Mouse (Mus musculus) intestine, postnatal 0 days (tissue): Measurements from ENCODE around the gene Fut4. TPM values are rescaled to one million over a fixed set of nuclear protein-coding genes. Genes with fewer than 3 reads are reported as not detected.

Experiments used
- ATAC-seq: fragments of 200-750 bp; cut with Nextera tagmentation; 2 replicates; pipeline ENCODE4 v1.8.0; 2017; ENCODE audit warnings: mild to moderate bottlenecking, moderate TSS enrichment, moderate library complexity
- H3K27ac ChIP-seq: fragments of 300-500 bp; sonication (generic); 2 replicates; pipeline ENCODE4 v1.5.1; 2014; ENCODE audit warnings: mild to moderate bottlenecking, low read depth, low read length, moderate library complexity
- H3K27me3 ChIP-seq: fragments of 300-500 bp; sonication (generic); replicated peaks from 2 replicates; pipeline ENCODE4 v1.6.1; 2014; ENCODE audit warnings: low read length, mixed read lengths; ENCODE audit not compliant: control insufficient read depth, insufficient read depth
- H3K36me3 ChIP-seq: fragments of 300-500 bp; sonication (generic); 2 replicates; pipeline ENCODE4 v1.6.1; 2014; ENCODE audit warnings: mild to moderate bottlenecking, moderate library complexity; ENCODE audit not compliant: control insufficient read depth, insufficient read depth
- H3K4me1 ChIP-seq: fragments of 300-500 bp; sonication (generic); replicated peaks from 2 replicates; pipeline ENCODE4 v1.6.1; 2014; ENCODE audit warnings: antibody characterized with exemption, low read length, mixed read lengths; ENCODE audit not compliant: control insufficient read depth, insufficient read depth
- H3K4me2 ChIP-seq: fragments of 300-500 bp; sonication (generic); replicated peaks from 2 replicates; pipeline ENCODE4 v1.6.1; 2014; ENCODE audit warnings: low read depth, mild to moderate bottlenecking, moderate library complexity
- H3K4me3 ChIP-seq: fragments of 300-500 bp; sonication (generic); 2 replicates; pipeline ENCODE4 v1.5.1; 2014; ENCODE audit warnings: low read depth, low read length
- H3K9ac ChIP-seq: fragments of 300-500 bp; sonication (generic); 2 replicates; pipeline ENCODE4 v1.6.1; 2014; ENCODE audit warnings: mild to moderate bottlenecking, low read depth, low read length
- H3K9me3 ChIP-seq: fragments of 300-500 bp; sonication (generic); 2 replicates; pipeline ENCODE4 v1.6.1; 2016; ENCODE audit warnings: mixed run types; ENCODE audit not compliant: control insufficient read depth
- CTCF ChIP-seq: sonication (generic); IDR thresholded peaks from 2 replicates; pipeline ENCODE4 v1.5.1; 2016; ENCODE audit warnings: low read depth, mild to moderate bottlenecking, control low read depth, antibody characterized with exemption, moderate library complexity
- WGBS: fragments of 180-500 bp; shearing (Covaris S2); extraction: QIAGEN DNeasy Blood & Tissue Kit; methylation state at CpG from one replicate; pipeline ENCODE4 v1.1.7; 2014; 5-methylcytosine and 5-hydroxymethylcytosine counted together
- polyA plus RNA-seq: library from polyadenylated mRNA; unstranded; fragments of >200 nt; fragmentation: Nextera tagmentation; extraction: Ambion mirVana; gene quantifications from 2 replicates; pipeline ENCODE4 v1.2.1, GENCODE M21; 2015

Fut4 gene
- 2.3 and 2.6 TPM in 2 replicates for polyA plus RNA-seq

GRCm38 (mm10) chr9:14752001-14752522 lies at the start of gene Fut4:
Fut4 (minus strand) TSS chr9:14752393.
- Histone ChIP-seq H3K27me3 (no peaks in the 10 kb centered on the region), H3K4me2 (peak within 1 kb of the TSS; percentile 97), H3K4me1 (0 out of 2 replicates have a peak, but pooled peaks cover 6% of the 10 kb centered on the region), H3K36me3 (no peaks in the 10 kb centered on the region), H3K9ac (peak within 1 kb of the TSS; percentile 71), H3K27ac (peak within 1 kb of the TSS; percentile 50), H3K9me3 (no peaks in the 10 kb centered on the region), H3K4me3 (peak within 1 kb of the TSS; percentile 52)
- under 1% methylated on average over 26 of the region's 28 CpGs for WGBS
- TF ChIP-seq CTCF: no peak
- ATAC-seq: peak; percentile 67

- WGBS: 92% methylated on average over 6 of the region's 6 CpGs
- H3K36me3 ChIP-seq: peaks cover 35% of the 10 kb centered on the region
- 0 out of 2 replicates have a peak, but pooled peaks cover 3% of the 10 kb centered on the region for H3K4me1 ChIP-seq
- no peak overlapping the region for H3K9ac ChIP-seq
- ATAC-seq: no peak
- H3K27me3 ChIP-seq: no peaks in the 10 kb centered on the region
- no peak overlapping the region for H3K27ac ChIP-seq
- no peak overlapping the region for H3K4me3 ChIP-seq
- no peak for TF ChIP-seq CTCF
- no peak overlapping the region for H3K4me2 ChIP-seq
- no peaks in the 10 kb centered on the region for H3K9me3 ChIP-seq
These were observed 35.2 kb upstream of the Fut4 start for GRCm38 (mm10) chr9:14787356-14787755.

GRCm38 (mm10) chr9:14784039-14785002 lies 32.1 kb upstream of the Fut4 start, which contains the start of the genes Mre11a and Ankrd49:
Mre11a (plus strand) TSS chr9:14784654.
Ankrd49 (minus strand) TSS chr9:14784856.
- no peaks in the 10 kb centered on the region for H3K9me3 ChIP-seq
- under 1% methylated on average over 62 of the region's 62 CpGs for WGBS
- ATAC-seq: peak; percentile 100
- H3K4me1 ChIP-seq: 0 out of 2 replicates have a peak, but pooled peaks cover 3% of the 10 kb centered on the region
- no peaks in the 10 kb centered on the region for H3K27me3 ChIP-seq
- H3K4me3 ChIP-seq: peak within 1 kb of the TSS; percentile 73
- H3K4me2 ChIP-seq: peak within 1 kb of the TSS; percentile 85
- peaks cover 29% of the 10 kb centered on the region for H3K36me3 ChIP-seq
- TF ChIP-seq CTCF: peak; percentile 23
- peak within 1 kb of the TSS; percentile 83 for H3K27ac ChIP-seq
- peak within 1 kb of the TSS; percentile 89 for H3K9ac ChIP-seq

DNA sequence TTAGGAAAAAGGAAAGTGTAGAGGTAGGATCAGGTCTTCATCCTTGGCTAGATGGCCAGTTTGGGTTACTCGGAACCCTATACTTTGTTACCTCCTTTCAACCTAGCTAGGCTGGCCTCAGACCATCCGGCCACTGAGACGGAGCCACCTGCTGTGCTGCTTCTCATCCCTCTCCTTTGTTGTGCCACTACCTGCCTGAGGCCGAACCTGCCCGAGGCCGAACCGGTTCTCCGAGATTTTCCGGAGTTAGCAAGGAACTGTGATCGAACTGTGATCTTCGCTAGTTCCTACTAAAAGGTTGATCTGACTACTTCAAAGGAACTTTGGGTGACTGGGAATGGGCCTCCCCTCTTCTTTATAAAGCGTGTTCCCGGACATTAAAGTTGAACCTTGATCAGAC lies 26.1 kb upstream of the Fut4 start:
- ATAC-seq: no peak

GRCm38 (mm10) chr9:14773813-14774212 lies 21.6 kb upstream of the Fut4 start:
- 44% methylated on average over 2 of the region's 2 CpGs for WGBS
- Histone ChIP-seq H3K27ac (no peak overlapping the region), H3K9ac (no peak overlapping the region), H3K4me3 (no peak overlapping the region), H3K4me1 (0 out of 2 replicates have a peak, but pooled peaks cover 3% of the 10 kb centered on the region), H3K27me3 (0 out of 2 replicates have a peak, but pooled peaks cover 4% of the 10 kb centered on the region), H3K36me3 (0 out of 2 replicates have a peak, but pooled peaks cover 7% of the 10 kb centered on the region), H3K4me2 (no peak overlapping the region), H3K9me3 (no peaks in the 10 kb centered on the region)
- peak; percentile 55 for TF ChIP-seq CTCF
- ATAC-seq: no peak

More for the DNA sequence above, 26.1 kb upstream of the Fut4 start:
- Histone ChIP-seq H3K4me2 (peak overlapping the region; percentile 35), H3K9ac (no peak overlapping the region), H3K27me3 (no peaks in the 10 kb centered on the region), H3K9me3 (no peaks in the 10 kb centered on the region), H3K36me3 (peaks cover 21% of the 10 kb centered on the region; the same call in 1 of the 2 replicates), H3K4me1 (0 out of 2 replicates have a peak, but pooled peaks cover 3% of the 10 kb centered on the region), H3K4me3 (no peak overlapping the region), H3K27ac (no peak overlapping the region)
- 30% methylated on average over 13 of the region's 13 CpGs for WGBS
- TF ChIP-seq CTCF: no peak

DNA sequence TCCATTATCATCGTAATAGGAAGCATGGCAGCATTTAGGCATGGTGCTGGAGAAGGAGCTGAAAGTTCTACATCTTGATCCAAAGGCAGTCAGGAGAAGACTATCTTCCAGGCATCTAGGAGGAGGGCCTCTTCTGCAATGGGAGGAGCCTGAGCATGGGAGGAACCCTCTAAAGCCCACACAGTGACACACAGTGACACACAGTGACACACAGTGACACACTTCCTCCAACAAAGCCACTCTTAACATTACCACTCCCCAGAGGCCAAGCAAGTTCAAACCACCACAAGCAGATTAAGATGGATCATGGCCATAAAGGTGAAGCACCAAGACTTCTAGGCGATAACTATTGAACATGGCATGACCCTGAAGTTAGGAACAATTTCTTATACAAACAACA lies 19.9 kb upstream of the Fut4 start:
- no peak overlapping the region for H3K4me2 ChIP-seq
- H3K27ac ChIP-seq: no peak overlapping the region
- 0 out of 2 replicates have a peak, but pooled peaks cover 4% of the 10 kb centered on the region for H3K27me3 ChIP-seq
- 82% methylated on average over 2 of the region's 2 CpGs for WGBS
- TF ChIP-seq CTCF: no peak
- H3K9ac ChIP-seq: no peak overlapping the region
- ATAC-seq: no peak
- no peaks in the 10 kb centered on the region for H3K9me3 ChIP-seq
- H3K4me3 ChIP-seq: no peak overlapping the region
- no peaks in the 10 kb centered on the region for H3K36me3 ChIP-seq
- no peaks in the 10 kb centered on the region for H3K4me1 ChIP-seq
